In the genomic region with DNA sequence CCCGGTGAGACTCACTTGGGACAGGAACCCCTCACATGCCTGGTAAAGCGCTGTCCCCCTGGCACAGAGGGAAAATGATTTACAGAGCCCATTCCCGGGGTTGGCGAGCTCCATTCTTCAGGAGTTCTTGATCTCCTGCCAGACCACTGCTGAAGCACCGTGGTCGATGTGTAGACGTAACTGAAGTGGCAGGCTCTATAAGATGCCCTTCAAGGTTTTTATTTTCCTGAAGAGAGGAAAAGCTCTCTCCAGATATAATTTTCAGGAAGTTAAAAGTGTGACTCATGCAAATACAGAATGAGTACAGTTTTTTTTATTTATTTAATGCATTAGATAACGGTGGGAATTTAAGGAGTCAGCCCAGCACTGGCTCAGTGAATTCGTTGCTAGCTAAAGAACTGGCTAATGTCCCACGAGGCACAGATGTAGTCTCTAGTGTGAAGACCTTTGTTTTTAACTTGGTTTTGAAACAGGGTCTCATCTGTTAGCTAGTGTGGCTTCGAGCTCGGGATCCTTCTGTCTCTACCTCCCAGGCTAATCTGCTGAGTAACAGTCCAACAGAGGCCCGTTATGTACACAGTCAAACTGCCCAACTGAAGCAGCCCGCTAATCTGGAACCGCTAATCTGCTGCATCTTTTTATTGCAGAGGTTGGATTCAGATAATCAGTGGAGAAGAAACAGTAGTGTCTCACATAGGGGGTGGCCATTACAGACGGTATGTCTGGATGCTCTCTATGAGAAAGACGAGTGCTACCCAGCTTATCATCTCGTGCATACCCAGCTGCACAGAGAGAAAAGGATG, we compare ENCODE assay signal across 9 mouse cellular contexts. TPM values are rescaled to one million over a fixed set of nuclear protein-coding genes. Genes with fewer than 3 reads are reported as not detected.
DNase-seq lines count a peak whose midpoint lies in the region; ATAC-seq lines count a peak whose summit lies in the region.
"Had no signal": no experiment of that assay in that cellular context is flagged by ENCODE, and none has a peak within 500 bp of the region (broad histone marks: within the 10 kb centered on the region; RNA-seq: fewer than 3 reads in every experiment).

No protein-coding gene starts in this region.

- peak; percentile 2; the same call in 1 of the 2 replicates for ATAC-seq in granulocyte monocyte progenitor cell, adult 5-6 weeks (replicated peaks; ENCODE audit: poor library complexity, severe bottlenecking)
- ATAC-seq in megakaryocyte-erythroid progenitor cell, adult 5-6 weeks (replicated peaks; ENCODE audit: low FRiP score, low TSS enrichment, poor library complexity, severe bottlenecking) = peak; percentile 50; the same call in 1 of the 2 replicates

- DNase-seq in kidney, adult 9 months = peak; percentile 44
- no peak for DNase-seq in kidney, adult 11 months
- peak; percentile 50 for DNase-seq in MN1 (ENCODE audit: low spot score)
- DNase-seq in adrenal gland, adult 2 months = no peak
- no peak for DNase-seq in embryo, embryonic 11 days
- DNase-seq in T-cell, adult 2 months (ENCODE audit: low spot score) = no peak

RNA-seq across cellular contexts. Expression of a gene that starts 23.2 kb away (rescaled TPM):
- total RNA-seq in granulocyte monocyte progenitor cell, adult 5-6 weeks (2014; fragmentation: Nextera tagmentation) = 6.0 and 23.7 TPM in 2 replicates
- 24.1 and 24.3 TPM in 2 replicates for total RNA-seq in granulocyte monocyte progenitor cell, adult 5-6 weeks (2017)
- total RNA-seq in megakaryocyte-erythroid progenitor cell, adult 5-6 weeks (2014; fragmentation: Nextera tagmentation) = 5.2 and 13.0 TPM in 2 replicates
- 15.4 and 29.6 TPM in 2 replicates for total RNA-seq in megakaryocyte-erythroid progenitor cell, adult 5-6 weeks (2017)
- total RNA-seq in adrenal gland, adult 2 months (2021) = 10 to 100 TPM; 38.9 to 67.1 TPM
- polyA plus RNA-seq in adrenal gland, adult 2 months (2012; rRNA removed) = 10.8 and 15.2 TPM in 2 replicates

RNA-seq across cellular contexts. Expression of a gene that starts 23.5 kb away (rescaled TPM):
- total RNA-seq in granulocyte monocyte progenitor cell, adult 5-6 weeks (2014; fragmentation: Nextera tagmentation) = 23.4 and 25.4 TPM in 2 replicates
- 11.3 and 12.4 TPM in 2 replicates for total RNA-seq in granulocyte monocyte progenitor cell, adult 5-6 weeks (2017)
- total RNA-seq in megakaryocyte-erythroid progenitor cell, adult 5-6 weeks (2014; fragmentation: Nextera tagmentation) = 5.4 and 10.4 TPM in 2 replicates
- total RNA-seq in megakaryocyte-erythroid progenitor cell, adult 5-6 weeks (2017) = 5.6 and 7.4 TPM in 2 replicates
- 10 to 100 TPM; 55.6 to 63.4 TPM for total RNA-seq in adrenal gland, adult 2 months (2021)
- polyA plus RNA-seq in adrenal gland, adult 2 months (2012; rRNA removed) = 45.8 and 46.2 TPM in 2 replicates

RNA-seq across cellular contexts. Expression of a gene that starts 23.6 kb away (rescaled TPM):
- not detected in 2 replicates for total RNA-seq in granulocyte monocyte progenitor cell, adult 5-6 weeks (2014; fragmentation: Nextera tagmentation)
- total RNA-seq in granulocyte monocyte progenitor cell, adult 5-6 weeks (2017) = not detected in 2 replicates
- total RNA-seq in megakaryocyte-erythroid progenitor cell, adult 5-6 weeks (2014; fragmentation: Nextera tagmentation) = not detected in 2 replicates
- not detected in 2 replicates for total RNA-seq in megakaryocyte-erythroid progenitor cell, adult 5-6 weeks (2017)
- 1 to 10 TPM in 1 of 2 experiments, not detected in 1; 2.3 TPM for total RNA-seq in adrenal gland, adult 2 months (2021)
- 1.9 TPM in 1 of 2 replicates, not detected in the other for polyA plus RNA-seq in adrenal gland, adult 2 months (2012; rRNA removed)
- polyA plus RNA-seq: gonadal fat pad, adult 2 months had no signal

Comparison
In these comparisons a context has a peak if more than half of its experiments do, and no peak if none do; other contexts are left out.
1. DNase-seq: peak in kidney, adult 9 months (single experiment) and MN1 (single experiment); none in kidney, adult 11 months (single experiment), adrenal gland, adult 2 months (single experiment), embryo, embryonic 11 days (single experiment) and T-cell, adult 2 months (single experiment).